Mouse (Mus musculus): Measurements from ENCODE around the gene Npepps.

- no peak for TF ChIP-seq CTCF (IDR thresholded peaks at IDR 0.05; ENCODE audit: low read depth)
- TF ChIP-seq EP300 (optimal IDR thresholded peaks at IDR 0.05) = no peak
These were observed 1.7 kb upstream of the Npepps start for GRCm38 (mm10) chr11:97282179-97282578.

All from stomach, postnatal 0 days (tissue).